Mouse (Mus musculus) left cerebral cortex, postnatal 14 days (tissue): ENCODE data around the gene Tbxas1. TPM values are rescaled to one million over a fixed set of nuclear protein-coding genes. Genes with fewer than 3 reads are reported as not detected.

ENCODE experiments used
- DNase-seq, 2 experiments: peaks; one replicate each; pipeline ENCODE4 v3.0.0; 2021 to 2022; ENCODE audit warnings: low spot score in 2 of 2, mixed read lengths in 1 of 2
- intact Hi-C: fragments of 180-260 bp; cut with DNase I; formaldehyde crosslinking; loops from one replicate; pipeline ENCODE4 v1.15.1; 2025
- total RNA-seq, 2 experiments: library from RNA; stranded (reverse); gene quantifications; 2 replicates each; pipeline ENCODE4 v1.2.3; 2021

The Tbxas1 gene
- total RNA-seq, 2 experiments from 2014 or later, result 2.9 to 3.0 TPM

GRCm38 (mm10) chr6:39132556-39132955 is 257.4 kb downstream of the Tbxas1 start:
- DNase-seq, result no peak
- intact Hi-C loops, result no loop called here

Other genes with a start within 250 kb of the Tbxas1 start
- under 1 TPM; 0.38 to 0.44 TPM for gene Klrg2, start 238.2 kb upstream of the Tbxas1 start, total RNA-seq
- gene Clec2l, start 212.3 kb upstream of the Tbxas1 start, total RNA-seq, result 100 to 1,000 TPM; 118 to 129 TPM
- 10 to 100 TPM; 48.3 to 52.3 TPM for gene Hipk2, start 761 bp downstream of the Tbxas1 start, total RNA-seq
- gene Parp12, start 242.9 kb downstream of the Tbxas1 start, total RNA-seq, result 1 to 10 TPM; 3.3 to 3.6 TPM